Mouse (Mus musculus) small intestine, adult 2 months (tissue): Measurements from ENCODE around the gene Stx7.

Source experiments
- CTCF ChIP-seq: fragments of 200-500 bp; IDR thresholded peaks from 2 replicates; pipeline ENCODE4 v1.5.1; 2012; ENCODE audit warnings: low read depth, mild to moderate bottlenecking, control low read depth, inconsistent platforms, low read length, moderate library complexity, mixed read lengths; ENCODE audit not compliant: insufficient replicate concordance, insufficient read length; ENCODE audit errors: extremely low read depth
- POLR2A ChIP-seq: fragments of 200-500 bp; IDR thresholded peaks from 2 replicates; pipeline ENCODE4 v1.6.1; 2012; ENCODE audit warnings: low read depth, mild to moderate bottlenecking, control low read depth, inconsistent platforms, low read length, moderate library complexity

- TF ChIP-seq POLR2A (no peak), CTCF (no peak)
Measured at GRCm38 (mm10) chr10:24131451-24132262, 17.4 kb upstream of the Stx7 start.
